Mouse (Mus musculus): ENCODE measurements around the gene Wdr45. TPM values are rescaled to one million over a fixed set of nuclear protein-coding genes. Genes with fewer than 3 reads are reported as not detected.
"Not testable (repeated sequence)": the region's sequence is repeated elsewhere in the genome, so short reads cannot be mapped to it uniquely, and the experiment has no call there.

The Wdr45 gene
- total RNA-seq (2021) = 10 to 100 TPM; 29.9 to 51.4 TPM
- long read RNA-seq, experiment 1, transcript Wdr45-201 (11 exons, 1,609 nt) = major isoform, 6 of 11 reads
- long read RNA-seq, experiment 1, partial matches to known transcripts = 0 of 11 reads
- long read RNA-seq, experiment 1, other reads (novel, unspliced or antisense) = 3 of 11 reads
- long read RNA-seq, experiment 2, transcript Wdr45-201 (11 exons, 1,609 nt) = major isoform, 6 of 8 reads
- long read RNA-seq, experiment 2, partial matches to known transcripts = 0 of 8 reads
- long read RNA-seq, experiment 2, other reads (novel, unspliced or antisense) = 1 of 8 reads

DNA sequence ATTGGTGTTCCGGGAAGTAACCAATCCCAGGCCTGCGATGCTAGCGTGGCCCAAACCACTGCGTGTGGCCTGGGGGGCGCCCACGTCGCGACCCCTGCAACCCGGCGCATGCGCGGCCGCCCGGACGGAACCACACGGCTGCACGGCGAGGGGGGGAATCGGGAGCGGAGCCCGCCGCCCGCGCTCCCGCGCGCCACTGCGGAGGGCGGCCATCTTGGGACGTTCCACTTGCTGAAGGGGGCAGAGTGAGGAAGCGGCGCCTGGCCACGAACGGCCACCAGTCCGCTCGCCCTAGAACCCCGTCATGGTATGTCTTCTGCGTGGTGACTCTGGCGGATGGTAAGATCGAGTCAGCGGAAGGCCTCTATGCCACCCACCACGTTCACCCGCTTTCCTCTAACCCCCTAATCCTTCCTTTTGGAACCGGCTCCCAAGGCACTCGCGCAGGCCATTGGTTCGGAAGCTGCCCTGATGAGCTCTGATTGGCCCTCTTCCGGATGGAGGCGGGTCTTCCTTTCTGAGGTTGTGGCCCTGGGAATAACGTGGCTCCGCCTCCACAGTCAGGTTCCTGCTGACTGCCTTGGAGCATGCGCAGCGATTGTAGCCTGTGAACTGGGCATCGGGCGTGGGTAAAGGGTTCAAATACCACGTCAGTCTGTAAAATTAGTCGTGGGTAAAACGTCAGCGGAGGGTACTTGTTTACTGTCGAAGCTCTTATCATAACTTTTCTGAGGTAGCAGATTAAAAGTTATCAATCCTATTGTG is at the start of gene Wdr45:
Gene Wdr45, plus strand, starts transcription at position 199 of the 765 bp plus-strand sequence.
- DNase-seq = peak; percentile 94 to 97

DNA sequence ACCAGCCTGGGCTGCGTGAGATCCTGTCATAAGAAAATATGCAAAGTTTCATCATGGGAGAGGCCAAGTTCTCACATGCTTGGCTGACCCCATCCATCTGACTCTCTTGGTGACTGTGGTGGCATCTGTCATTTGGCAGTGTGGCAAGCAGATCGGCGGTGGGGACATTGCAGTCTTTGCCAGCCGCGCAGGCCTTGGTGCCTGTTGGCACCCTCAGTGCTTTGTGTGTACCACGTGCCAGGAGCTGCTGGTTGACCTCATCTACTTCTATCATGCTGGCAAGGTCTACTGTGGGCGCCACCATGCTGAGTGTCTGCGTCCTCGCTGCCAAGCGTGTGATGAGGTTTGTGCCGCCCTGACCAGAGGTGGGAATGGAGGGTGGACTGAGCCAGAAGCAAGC is 49.3 kb upstream of the Wdr45 start:
- peak; percentile 55 to 72 for DNase-seq

DNA sequence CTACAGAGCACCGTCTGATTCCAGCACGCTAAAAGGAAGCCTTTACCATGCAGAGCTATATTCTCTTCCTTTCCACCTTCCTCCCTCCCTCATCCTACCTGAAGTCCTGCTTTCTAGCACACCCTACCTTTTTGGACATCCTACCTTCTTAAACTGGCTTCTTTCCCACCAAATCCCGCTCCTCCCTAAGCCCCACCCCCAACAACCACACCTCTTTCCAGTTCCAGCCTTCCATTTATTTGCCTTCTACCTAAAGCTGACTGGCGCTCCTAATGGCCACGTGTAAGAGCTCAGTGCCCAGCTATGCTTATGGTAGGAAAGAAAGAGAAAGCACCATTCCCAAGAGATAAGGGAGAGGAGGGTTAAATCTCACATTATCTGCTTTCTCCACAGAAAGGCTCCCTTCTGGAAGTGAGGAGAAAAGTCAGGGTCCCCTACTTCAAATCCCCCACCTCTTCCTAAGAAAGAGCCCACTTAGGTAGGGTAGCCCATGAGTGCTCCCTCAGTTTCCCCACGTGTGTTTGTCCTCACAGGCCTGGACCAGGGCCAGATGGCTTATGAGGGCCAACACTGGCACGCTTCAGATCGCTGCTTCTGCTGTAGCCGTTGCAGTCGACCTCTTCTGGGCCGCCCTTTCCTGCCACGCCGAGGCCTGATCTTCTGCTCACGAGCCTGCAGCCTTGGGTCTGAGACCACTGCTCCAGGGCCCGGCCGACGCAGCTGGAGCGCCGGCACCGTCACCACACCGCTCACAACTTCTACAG is 48.2 kb upstream of the Wdr45 start:
- DNase-seq = no peak

DNA sequence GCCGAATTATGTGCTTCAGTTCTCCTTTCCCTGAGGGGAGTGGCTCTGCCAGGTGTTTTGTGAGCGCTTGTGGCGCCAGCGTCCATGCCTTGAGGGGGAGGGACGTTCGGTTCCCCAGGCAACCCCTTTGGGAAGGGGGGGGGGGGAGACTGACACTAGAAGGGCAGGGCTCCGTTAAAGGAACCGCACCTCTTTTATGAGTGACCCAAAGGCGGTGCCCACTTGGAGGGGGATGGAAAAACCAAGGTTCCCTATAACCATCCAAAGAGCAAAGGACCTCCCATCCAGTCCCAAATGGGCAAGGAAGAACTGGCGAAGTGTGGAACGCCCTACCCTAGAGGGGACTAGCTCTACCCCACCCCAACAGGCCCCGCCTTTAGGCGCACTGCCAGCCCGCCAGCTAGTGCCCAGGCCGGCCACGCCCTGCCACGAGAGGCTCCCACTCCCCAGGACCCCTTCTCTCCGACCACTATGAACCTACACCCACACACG is 43.7 kb upstream of the Wdr45 start:
- DNase-seq = peak; percentile 79 to 83

DNA sequence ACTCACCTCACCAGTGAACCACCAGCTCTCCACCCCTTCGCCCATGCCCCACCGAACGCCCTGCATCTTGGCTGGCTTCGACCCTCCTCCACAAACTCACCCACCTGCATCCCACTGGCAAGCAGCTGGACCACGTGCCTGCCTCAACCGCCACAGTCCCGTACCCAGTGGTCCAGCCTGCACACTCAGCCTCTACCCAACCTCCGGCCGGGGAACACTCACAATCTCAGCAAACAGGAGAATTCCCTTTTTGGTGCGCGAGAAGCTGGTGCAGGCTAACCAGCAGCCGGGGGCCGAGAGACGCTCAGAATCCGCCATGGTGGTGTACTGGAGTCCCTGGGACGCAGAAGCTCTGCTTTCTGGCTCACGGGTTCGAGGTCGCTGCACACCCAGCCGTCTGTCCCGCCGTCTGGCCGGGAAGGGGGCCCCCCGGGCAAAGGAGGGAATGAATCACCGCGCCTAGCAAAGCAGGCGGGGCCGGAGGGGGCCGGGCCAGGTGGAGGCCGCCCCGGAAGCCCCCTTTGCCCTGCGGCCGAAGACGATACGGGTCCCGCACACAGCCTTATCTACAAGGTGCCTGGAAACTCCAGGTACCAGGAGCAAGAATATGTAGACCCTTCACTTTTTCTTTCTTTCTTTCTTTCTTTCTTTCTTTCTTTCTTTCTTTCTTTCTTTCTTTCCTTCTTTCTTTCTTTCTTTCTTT is 43.1 kb upstream of the Wdr45 start, which contains the start of gene Plp2:
Gene Plp2, minus strand, starts transcription at position 470 of the 703 bp plus-strand sequence.
- peak; percentile 51 for DNase-seq

DNA sequence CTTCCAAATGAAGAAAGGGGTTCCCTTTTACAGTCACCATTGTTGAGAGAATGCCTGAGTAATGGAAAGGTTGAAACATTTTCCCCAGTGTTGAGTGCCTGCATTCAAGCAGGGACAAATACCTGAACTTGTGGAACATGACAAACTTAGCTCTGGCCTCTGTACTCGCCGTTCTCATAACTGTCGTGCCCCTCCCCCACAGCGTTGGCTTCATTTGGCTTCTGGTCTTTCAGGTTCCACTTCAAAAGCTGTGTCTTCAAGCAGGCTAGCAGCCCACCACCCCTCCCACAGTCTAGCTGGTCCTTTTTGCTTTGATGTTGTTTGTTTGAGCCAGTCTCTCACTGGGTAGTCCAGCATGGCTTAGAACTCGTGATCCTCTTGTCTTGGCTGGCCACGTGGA is 41.4 kb upstream of the Wdr45 start:
- DNase-seq = no peak

DNA sequence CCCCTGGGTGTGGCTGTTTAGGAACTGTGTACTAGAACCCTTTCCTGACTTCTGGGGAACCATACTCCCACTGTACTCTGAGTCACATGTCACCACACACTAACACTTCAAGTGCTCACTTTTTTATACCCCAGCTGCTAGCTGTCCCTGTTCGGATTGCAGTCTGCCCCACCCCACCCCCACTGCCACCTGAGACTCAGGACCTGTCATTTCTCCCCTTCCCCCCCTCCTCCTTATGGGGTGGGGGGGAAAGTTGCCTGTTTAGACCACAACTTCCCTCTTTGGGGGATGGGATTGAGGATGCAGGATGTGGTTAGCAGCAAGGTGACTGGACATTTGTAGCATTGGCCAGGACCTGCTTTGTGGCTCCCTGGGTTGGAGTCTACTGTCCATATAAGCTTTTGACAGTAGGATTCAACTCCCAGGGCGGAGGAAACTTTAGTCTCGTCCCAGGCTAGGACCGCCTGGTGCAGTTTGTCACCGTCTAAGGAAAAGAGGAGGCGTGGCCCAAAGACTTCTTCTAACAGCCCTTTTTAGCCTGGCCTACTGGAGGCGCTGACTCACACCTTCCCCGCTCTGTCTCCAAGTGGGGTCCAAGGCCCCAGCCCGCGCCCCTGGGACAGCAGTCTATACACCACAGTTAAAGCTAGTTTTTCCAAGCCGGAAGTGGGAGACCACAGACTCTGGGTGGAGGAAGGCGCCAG is 40.4 kb upstream of the Wdr45 start:
- no peak for DNase-seq

DNA sequence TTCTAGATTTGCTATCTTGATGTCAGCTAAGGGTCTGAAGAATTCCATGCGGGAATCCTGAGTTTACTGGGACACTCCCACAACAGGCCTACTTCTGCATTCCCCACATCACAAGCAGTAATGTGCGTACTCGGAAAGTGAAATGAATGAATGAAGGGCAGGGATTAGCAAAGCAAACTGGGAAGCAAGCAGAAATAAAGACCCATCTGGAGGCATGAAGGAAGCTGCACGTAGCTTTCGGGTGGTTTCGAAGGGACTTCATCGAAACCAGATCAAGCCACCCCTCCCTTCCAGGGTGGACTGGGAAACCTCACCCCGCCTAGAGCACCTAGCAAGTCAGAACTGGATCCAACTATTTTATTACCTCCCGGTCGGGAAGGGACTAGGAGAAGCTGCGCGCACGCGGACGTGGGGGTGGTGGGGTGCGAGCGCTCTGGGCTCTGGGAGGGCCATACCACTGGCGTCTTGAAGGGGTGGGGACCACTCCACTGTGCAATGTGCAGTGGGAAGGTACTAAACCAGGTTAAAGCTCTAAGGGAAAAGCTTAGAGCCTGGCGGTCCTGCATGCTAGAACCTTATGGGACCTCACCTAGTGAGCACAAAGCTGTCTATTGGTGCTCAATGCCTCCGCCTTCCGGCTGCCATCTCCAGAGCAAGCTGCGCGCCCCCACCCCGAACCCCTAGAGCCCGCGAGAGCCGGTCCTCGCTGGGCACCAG is 39.7 kb upstream of the Wdr45 start:
- DNase-seq = no peak

DNA sequence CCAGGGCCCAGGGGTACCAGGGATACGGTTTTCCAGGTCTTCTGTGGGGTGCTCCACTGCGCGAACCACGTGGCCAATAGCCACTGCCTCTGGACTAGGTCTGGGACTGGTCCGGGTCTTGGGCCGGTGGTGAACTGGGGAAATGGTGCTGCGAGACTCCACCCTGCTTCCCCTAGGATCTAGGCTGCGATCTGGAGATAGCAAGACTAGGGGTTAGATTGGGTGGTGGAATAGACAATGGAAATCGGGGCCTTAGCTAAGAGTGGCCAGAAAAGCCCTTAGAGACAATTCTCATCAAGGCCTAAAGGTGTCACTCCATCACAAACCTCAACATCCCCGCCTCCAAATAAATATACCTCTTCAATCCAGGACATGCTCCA is 39.1 kb upstream of the Wdr45 start:
- no peak for DNase-seq

DNA sequence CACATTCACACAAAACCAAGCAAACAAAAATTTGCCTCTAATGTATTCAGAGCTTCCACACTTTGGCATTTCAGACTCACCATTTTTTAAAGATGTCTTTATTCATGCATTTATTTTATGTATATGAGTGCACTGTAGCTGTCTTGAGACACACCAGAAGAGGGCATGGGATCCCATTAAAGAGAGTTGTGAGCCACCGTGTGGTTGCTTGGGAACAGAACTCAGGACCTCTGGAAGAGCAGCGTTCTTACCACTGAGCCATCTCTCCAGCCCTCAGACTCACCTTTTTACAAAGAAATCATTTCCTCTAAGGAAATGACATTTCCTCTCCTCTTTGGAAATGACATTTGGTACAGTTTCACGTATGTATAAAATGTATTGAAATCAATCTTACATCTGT is 35.1 kb upstream of the Wdr45 start:
- DNase-seq = no peak

DNA sequence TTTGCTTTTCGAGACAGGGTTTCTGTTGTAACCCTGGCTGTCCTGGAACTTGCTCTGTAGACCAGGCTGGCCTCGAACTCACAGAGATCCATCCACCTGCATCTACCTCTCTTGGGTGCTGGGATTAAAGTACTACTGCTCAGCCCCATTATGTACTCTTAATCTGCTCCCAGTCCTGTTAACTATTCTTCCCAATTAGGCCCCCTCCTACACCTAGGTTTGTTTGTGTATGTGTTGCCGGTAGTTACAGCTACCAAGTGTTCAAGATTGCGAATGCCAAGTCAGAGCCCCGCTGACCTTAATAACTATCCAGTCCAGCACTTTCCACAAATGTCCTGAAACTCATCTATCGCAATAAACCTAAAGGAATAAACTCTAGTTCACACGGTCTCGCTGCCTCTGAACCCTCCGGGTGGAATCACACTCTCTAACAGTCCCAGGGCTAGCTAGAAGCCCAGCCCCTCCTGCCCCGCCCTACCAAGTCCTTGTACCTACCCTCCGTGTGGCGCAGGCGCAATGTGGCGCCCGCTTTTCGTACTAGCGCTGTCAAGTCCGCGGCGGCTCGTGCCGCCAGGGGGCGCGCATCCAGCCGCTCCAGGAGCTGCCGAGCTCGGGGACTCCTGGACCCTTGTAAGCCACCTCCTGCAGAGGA is 34.6 kb upstream of the Wdr45 start:
- peak; percentile 89 to 94 for DNase-seq

DNA sequence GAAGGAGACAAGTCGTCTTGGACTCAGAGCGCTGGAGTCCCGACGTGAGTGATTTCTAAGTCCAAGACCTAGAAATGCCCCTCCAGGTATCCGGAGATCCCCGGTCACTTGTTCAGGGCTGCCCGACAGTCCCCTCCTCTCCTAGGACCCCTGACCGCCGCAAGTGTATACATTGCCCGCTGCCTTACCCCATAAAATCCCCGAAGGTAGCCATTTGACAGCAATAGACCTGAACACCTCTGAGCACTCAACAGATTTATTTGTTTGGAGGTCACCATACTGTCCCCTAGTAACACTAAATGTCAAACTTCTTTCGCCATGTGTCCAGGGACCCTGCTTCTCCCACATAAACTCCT is 34.1 kb upstream of the Wdr45 start:
- DNase-seq = no peak

DNA sequence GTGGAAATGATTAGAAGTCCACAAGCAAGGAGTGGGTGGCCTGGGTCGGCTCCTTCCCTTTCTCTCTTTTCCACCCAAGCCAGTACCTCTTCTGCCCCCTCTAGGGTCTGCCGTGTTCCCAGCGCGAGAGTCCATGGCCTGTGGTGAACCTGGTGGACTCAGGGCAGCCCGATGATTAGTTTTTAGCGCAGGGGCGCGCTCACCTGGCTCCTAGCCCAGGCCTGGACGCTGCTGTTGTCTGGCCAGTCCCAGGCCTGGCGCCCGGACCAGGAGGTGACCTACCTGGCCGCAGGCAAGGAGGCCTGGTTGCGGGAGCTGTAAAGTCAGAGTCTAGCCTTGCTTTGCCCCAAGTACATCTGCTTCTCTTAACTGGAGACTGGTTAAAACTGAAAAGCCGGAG is 33.3 kb upstream of the Wdr45 start, which contains the start of gene Magix:
Gene Magix, minus strand, starts transcription at position 388 of the 400 bp plus-strand sequence.
- DNase-seq = peak in 1 of 2 experiments; percentile 58

DNA sequence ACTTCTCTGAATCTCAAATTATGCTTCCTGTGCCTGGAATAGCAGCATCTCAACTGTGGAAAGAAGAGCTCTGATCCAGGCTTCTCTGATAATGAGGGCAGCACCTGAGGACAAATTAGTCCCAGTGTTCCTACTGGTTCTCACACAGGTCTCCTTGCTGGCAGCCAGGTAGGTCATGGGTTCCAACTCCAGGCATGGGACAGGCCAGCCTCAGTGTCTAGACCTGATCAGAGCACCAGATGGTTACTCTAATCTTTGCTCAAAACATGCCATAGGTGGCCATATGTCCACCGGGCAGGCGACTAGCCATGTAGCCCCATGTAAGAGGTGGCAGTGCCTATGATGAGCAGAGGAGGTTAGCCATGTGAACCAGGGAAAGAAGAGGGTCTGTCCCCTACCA is 25.8 kb upstream of the Wdr45 start:
- no peak for DNase-seq

DNA sequence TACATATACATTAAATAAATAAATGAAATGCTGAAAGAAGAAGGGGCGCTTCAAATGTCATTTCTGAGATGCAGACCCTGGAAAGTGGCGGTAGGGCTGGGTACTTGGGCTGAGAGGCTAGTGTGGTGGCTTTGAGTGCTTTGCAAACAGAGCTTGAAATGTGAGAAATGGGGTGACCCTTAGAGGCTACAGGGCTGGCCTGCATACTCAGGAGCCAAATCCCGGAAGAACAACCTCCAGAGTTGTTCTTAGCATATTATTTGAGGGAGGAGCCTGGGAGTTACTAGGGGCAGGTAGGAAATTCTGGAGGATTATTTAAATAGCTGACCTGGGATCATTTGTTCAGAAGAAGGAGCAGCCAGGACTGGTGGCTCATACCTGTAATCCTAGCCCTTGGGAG is 23.6 kb upstream of the Wdr45 start:
- DNase-seq = no peak

DNA sequence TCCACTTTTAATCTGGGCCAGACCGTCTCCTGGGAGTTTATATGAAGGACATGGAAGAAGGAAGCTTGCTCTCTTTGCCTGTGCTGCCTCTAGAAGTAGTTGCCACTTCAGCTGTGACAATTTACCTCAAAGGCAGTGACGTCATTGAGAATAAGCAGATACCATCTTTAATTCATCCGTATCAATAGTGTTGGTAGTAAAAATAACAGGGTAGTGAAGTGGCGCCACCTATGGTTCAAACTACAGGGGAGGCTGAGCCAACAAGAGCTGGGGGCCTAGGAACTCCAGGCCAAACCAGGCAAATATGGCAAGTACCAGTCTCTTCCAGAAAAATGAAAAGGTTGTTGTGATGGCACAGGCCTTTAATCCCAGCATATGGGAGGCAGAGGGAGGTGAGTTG is 21.3 kb upstream of the Wdr45 start:
- DNase-seq = peak; percentile 37 to 53

DNA sequence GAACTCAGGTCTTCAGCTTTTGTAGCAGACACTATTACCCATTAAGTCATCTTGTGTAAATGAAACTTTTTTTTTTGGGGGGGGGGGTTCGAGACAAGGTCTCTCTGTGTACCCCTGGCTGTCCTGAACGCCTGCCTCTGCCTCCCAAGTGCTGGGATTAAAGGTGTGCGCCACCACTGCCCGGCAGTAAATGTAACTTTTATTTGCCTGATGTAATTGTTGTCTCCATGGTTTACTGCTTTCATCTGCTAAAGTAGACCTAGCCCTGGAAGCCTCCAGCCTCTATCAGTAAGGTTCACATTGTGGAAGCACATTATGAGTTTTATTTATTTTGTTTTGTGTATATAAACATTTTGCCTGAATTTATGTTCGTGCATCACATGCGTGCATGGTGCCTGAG is 17.6 kb upstream of the Wdr45 start:
- DNase-seq = no peak

DNA sequence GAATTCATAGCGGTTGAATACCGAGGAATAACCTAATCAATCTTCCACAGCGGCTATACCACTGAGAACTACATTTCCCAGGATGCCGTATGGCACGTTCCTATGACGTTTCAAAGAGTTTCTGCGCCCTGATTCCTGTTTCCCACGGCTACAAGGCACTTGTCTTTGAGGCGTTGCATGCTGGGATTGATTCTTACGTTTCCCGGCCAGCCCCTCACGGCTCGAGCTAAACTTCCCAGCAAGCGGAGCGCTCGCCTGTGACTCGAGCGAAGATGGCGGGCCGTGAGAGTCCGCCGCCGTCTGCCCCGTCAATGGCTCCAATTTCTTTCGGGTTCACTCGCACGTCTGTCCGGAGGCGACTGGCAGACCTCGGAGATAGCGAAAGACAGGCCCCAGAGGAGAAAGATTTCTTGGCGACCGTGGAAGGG is 17.2 kb upstream of the Wdr45 start, which contains the start of gene Gpkow:
Gene Gpkow, plus strand, starts transcription at position 178 of the 428 bp plus-strand sequence.
- peak; percentile 87 to 93 for DNase-seq

DNA sequence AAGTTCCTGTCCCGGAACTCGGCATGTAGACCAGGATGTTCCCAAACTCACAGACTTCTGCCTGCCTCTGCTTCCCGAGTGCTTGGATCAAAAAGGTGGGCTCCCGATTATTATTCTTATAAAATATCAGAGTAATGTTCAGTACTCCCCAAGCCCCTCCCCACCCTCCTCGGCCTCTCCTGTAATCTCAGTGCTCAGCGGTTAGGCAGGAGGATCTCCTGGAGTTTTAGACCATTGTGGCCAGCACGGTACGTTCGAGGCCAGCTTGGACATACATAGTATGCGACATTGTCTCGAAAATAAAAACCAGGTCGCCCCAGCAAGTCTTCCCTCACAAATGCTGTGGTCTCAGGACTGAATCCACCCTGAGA is 384 bp upstream of the Wdr45 start:
- not testable (repeated sequence) for DNase-seq

DNA sequence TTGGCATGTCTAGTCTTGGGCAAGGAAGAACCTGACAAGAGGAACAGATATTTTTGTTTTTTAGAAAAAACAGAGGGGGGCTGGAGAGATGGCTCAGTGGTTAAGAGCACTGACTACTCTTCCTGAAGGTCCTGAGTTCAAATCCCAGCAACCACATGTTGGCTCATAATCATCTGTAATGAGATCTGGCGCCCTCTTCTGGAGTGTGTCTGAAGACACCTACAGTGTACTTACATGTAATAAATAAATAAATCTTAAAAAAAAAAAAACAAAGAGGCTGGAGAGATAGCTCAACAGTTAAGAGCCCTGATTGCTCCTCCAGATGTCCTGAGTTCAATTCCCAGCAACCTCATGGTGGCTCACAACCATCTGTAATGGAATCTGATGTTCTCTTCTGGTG is 1.9 kb downstream of the Wdr45 start:
- not testable (repeated sequence) for DNase-seq

All from heart, adult 18-20 months (tissue).